Mouse (Mus musculus): ENCODE data around the gene Entpd8.
A peak's percentile ranks its signal among the peaks of the same experiment; 100 is the strongest.

Gene Entpd8

GRCm38 (mm10) chr2:25095109-25095850, 15.2 kb downstream of the Entpd8 start, which contains the start of gene Noxa1:
Gene Noxa1, minus strand, starts transcription at chr2:25095149.
- ATAC-seq (ENCODE audit: low TSS enrichment): no peak

GRCm38 (mm10) chr2:25098005-25098615, 18.0 kb downstream of the Entpd8 start:
- no peak; the same call in 1 of the 2 replicates for ATAC-seq (ENCODE audit: low TSS enrichment)

DNA sequence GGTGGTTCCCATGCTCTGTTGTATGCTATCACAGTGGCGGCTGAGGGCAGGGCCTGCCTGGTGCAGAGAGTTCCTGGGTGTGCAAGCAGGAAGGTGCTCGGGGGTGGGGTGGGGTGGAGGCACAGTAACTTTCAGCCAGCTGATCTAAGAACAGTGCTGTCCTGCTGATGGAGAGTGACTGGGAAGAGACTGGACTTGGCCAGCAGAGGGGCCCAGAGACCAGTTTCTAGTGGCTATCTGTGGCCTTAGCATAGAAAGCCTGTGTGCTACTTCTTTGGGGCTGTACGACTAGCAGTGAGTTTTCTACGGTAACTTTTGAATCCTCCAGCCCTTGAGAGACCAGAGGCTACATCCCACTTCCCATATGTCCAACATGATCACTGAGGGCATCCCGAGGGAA, 18.9 kb downstream of the Entpd8 start:
- ATAC-seq (ENCODE audit: low TSS enrichment): peak; percentile 69

- ATAC-seq (ENCODE audit: low TSS enrichment): no peak
Measured at GRCm38 (mm10) chr2:25099703-25100102, 19.6 kb downstream of the Entpd8 start.

DNA sequence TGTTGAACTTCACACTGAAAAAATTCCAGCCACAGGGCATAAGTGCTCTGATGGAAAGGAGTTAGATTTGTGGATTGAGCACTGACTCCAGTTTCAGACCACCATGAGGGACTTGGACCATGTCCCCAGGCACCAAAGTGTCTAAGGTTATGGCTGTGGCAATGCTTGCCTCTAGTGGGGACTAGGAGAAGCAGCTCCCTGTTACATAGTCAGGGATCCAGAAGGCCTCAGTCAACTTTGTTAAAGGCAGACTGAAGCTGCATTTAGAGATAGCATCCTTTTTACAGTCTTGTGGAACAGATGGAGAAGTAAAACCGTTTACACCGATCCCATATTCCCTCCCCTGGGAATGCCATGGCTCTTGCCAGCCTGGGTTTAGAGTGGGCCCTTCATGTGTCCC, 24.0 kb downstream of the Entpd8 start:
- peak; percentile 44; the same call in 1 of the 2 replicates for ATAC-seq (ENCODE audit: low TSS enrichment)

DNA sequence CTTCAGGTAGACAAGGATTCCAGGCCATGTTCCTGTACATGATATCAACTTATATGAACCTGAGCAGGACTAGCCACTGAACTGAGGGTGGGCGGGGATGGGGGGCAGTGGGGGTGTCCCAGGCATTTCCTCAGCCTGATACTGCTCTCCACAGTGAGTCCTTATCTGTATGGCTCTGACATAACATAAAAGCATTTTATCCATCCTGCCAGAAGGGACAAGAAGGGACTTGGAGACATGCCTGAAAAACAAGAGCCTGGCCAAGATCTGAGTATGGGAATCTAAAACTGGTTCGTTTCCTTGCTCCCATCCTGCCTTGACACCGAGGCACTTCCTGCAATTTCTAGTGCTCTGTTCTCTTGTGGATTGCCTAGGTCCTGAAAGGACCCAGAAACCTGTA, 25.9 kb downstream of the Entpd8 start:
- no peak for ATAC-seq (ENCODE audit: low TSS enrichment)

- no peak for ATAC-seq (ENCODE audit: low TSS enrichment)
Measured at GRCm38 (mm10) chr2:25109487-25109886, 29.4 kb downstream of the Entpd8 start.

- ATAC-seq (ENCODE audit: low TSS enrichment): no peak
Measured at GRCm38 (mm10) chr2:25110505-25111183, 30.5 kb downstream of the Entpd8 start.

- no peak for ATAC-seq (ENCODE audit: low TSS enrichment)
Measured at GRCm38 (mm10) chr2:25111184-25111791, 31.2 kb downstream of the Entpd8 start.

- ATAC-seq (ENCODE audit: low TSS enrichment): no peak
Measured at GRCm38 (mm10) chr2:25114308-25114707, 34.2 kb downstream of the Entpd8 start.

DNA sequence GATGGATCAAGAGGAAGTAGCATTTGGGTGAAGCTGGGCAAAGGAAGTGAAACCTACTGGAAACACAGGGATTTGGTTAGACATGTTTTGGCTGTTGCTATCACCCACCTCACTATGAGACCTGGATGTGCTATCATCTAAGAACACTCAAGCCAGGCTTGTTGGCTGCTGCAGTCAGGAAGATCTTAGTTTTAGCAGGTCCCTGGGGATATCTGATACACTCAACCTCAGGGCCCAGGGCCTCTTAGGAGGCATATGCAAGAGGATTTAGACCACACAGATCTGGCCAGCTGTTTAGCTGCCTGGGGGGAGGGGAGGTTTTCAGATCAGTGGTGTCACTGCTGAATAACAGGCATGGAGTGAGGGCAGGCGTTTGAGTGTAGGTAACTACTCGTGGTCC, 35.3 kb downstream of the Entpd8 start:
- no peak for ATAC-seq (ENCODE audit: low TSS enrichment)

- ATAC-seq (ENCODE audit: low TSS enrichment): no peak
Measured at GRCm38 (mm10) chr2:25120963-25121362, 40.9 kb downstream of the Entpd8 start.

GRCm38 (mm10) chr2:25122666-25123065, 42.6 kb downstream of the Entpd8 start:
- ATAC-seq (ENCODE audit: low TSS enrichment): no peak

GRCm38 (mm10) chr2:25123527-25123926, 43.4 kb downstream of the Entpd8 start:
- ATAC-seq (ENCODE audit: low TSS enrichment): no peak

DNA sequence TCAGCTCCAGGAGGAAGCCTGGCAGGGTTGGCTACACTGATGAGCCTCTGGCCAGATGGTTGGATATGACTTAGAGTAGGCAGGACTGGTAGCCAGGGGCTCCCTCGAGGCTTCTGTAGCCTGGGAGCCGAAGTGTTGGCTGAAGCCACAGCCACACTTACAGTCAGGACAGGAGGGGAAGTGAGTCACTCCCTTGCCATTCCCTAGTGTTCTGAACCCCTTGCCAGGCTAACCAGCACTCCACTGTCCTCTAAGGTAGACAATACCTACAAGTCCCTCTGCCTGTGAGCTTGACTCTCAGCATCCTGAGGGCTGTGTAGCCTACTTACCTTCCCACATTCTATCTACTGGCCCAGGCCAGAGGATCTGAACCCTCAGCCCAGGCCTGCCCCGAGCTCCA, 44.3 kb downstream of the Entpd8 start:
- no peak for ATAC-seq (ENCODE audit: low TSS enrichment)

DNA sequence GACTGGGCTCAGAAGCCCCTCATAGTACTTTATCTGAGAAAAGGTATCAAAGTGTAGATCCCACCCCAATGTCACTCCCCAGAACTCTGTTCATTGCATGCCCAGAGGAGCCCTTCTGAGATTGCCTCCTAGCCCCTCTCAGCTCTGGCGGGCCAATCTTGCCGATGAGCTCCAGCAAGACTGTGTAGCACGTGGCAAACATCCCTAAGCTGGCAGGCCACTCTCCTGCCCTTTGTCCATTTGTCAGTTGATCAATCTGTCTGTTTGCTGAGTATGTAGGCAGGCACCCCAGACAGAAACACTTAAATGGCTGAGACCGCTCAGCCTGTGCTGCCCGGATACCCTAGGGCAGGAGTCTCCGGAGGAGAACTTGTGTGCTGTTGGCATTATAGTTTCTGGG, 45.0 kb downstream of the Entpd8 start:
- no peak for ATAC-seq (ENCODE audit: low TSS enrichment)

DNA sequence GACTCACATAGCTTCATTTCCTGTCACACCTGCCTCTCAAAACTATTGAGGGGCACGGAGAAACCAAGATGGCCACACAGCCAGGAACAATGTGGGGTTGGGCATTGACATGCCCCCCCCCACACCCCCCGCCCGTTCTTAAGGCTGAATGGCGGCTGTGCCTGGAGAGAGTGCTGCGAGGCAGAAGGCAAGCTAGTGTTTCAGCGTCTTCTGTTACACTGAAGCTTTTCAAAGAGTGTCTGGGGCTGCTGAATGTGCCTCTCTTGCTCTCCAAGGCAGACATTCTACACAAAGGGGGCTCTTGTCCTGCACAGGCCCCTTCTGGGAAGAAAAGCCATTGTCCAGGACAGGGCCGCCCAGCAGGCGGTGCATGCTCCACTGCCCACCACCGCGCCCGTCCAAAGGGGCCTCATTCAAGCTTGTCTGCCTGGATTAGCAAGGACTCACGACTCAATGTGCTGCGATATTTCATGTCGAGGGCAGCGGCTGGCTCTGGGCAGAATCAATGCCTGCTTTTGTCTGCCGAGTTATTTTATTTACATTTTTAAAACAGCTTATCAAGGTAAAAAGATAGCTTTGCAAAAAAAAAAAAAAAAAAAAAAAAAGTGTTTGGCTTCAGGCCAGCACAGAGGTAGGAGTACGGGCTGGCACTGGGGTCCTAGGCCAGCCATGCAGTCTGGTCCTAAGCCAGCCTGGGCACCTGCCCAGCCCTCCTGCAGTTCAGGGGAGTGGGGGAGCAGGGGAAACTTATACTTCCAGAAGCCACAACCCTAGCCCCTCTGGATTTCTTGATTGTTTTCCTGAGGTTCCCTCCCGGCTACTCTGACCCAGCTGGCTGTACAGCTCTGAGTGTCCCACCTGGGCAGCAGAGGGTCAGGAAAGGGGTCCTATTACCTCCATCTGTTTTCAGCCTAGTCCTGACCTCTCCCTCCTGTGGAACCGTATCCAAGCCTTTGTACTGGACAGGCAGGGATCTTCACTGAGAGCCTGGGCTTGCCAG, 46.2 kb downstream of the Entpd8 start:
- ATAC-seq (ENCODE audit: low TSS enrichment): no peak

GRCm38 (mm10) chr2:25127206-25127605, 47.1 kb downstream of the Entpd8 start:
- no peak for ATAC-seq (ENCODE audit: low TSS enrichment)

DNA sequence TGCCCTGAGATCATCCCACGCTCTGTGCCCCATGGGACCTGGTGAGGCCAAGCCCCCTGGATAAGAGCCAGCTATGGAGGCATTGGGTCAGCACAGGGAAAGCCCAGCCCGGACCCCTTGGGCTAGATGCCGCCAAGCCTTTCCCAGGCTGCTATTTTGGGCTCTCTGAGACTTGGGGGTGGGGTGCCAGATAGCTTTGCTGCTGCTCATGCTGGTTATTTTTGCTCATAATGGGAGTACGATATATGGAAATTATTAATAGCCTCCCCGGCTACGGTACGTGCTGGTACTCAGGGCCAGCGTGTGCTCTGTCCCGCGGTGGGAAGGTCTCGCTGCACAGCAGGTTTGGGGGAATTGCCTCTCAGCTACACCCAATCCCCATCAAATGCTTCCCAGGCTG, 48.0 kb downstream of the Entpd8 start:
- no peak for ATAC-seq (ENCODE audit: low TSS enrichment)

GRCm38 (mm10) chr2:25131601-25132000, 51.5 kb downstream of the Entpd8 start:
- ATAC-seq (ENCODE audit: low TSS enrichment): no peak

All from frontal cortex, adult (tissue).